Mouse (Mus musculus): ENCODE measurements at regions not wholly inside any gene's neighbourhood (a gene's known extent, or its start where the extent isn't known, plus 50 kb on each side); places are given as distances from the start of the nearest gene placed in this dataset.

DNA sequence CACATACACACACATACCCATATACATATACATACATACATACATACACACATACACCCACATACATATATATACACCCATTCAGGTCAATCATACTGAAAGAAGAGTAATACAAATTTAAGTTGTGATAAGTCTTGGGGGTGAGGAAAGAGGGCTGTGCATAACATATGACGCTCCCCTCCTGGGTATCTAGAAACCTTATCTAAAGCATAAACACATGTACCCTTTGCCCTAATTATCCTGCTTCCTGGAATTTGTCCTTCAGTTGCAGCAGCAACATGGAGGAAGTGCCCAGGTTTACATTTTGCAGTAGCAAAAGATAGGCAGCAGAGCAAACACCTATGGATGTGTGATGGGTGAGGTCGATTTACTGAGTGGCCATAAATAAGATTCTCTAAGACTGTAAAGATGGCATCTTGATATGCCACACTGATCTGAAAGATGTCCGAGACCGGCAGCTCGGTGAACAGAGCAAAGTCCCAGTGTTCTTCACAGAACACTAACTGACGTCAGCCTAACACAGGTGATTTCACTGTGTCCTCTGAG, 172.0 kb upstream of the Irf2bp2 start:
- TF ChIP-seq POU5F1 (IDR thresholded peaks at IDR 0.05; ENCODE audit: borderline replicate concordance, low read length) (no peak), CTCF (conservative IDR thresholded peaks at IDR 0.05; ENCODE audit: low read length) (no peak), NANOG (IDR thresholded peaks at IDR 0.05; ENCODE audit: borderline replicate concordance, low read length) (no peak)
- Histone ChIP-seq H3K36me3 (ENCODE audit: insufficient read depth, low read length) (no peaks in the 10 kb centered on the region), H3K9me3 (ENCODE audit: low read length) (peaks cover 3% of the 10 kb centered on the region; the same call in 1 of the 2 replicates), H3K27me3 (ENCODE audit: insufficient read depth, low read length) (no peaks in the 10 kb centered on the region; the same call in 1 of the 2 replicates), H3K4me1 (replicated peaks; ENCODE audit: low read depth, low read length) (no peaks in the 10 kb centered on the region), H3K4me3 (replicated peaks; ENCODE audit: low read length) (no peak overlapping the region)

DNA sequence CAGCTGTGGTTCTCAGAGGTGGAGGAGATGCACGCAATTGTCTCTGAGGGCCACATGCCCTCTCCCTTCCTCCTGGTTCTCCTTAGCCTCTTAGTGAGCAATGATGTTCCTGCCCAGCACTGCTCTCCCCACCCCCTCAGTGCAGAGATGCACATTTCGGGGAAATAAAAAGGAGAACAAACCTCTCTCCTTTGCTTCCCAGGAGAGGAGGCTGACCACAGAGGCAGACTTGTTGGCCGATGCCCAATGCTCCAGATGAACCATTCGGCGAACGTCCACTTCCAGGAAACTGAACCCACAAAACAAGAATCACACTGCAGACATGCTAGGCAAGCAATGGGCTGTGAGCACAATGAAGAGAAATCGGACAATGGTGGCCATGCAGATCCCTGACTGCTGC, 169.8 kb upstream of the Irf2bp2 start:
- H3K27me3 ChIP-seq (ENCODE audit: insufficient read depth, low read length), result no peaks in the 10 kb centered on the region; the same call in 1 of the 2 replicates
- no peak for TF ChIP-seq POU5F1 (IDR thresholded peaks at IDR 0.05; ENCODE audit: borderline replicate concordance, low read length)
- TF ChIP-seq CTCF (conservative IDR thresholded peaks at IDR 0.05; ENCODE audit: low read length), result no peak
- no peak for TF ChIP-seq NANOG (IDR thresholded peaks at IDR 0.05; ENCODE audit: borderline replicate concordance, low read length)

DNA sequence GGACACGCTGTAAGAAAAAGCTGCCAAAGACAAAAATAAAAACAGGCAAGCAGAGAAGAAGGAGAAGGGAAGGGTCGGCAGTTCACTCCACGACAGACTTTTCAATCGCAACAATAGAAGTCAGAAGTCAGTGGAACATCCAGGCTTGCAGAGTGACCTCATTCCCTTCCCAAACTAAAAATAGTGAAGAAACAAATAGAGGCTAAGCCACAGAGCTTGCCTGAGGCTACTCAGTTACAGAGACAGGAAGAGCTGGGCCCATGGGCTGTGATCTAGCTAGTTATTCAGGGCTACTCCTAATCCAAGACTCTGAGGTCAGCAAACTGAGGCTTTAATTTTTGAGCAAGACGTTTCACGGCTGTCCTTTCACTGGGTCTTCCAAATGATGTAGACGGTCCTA, 165.9 kb upstream of the Irf2bp2 start:
- H3K36me3 ChIP-seq (ENCODE audit: insufficient read depth, low read length), result no peaks in the 10 kb centered on the region
- no peaks in the 10 kb centered on the region for H3K9me3 ChIP-seq (ENCODE audit: low read length)
- H3K4me1 ChIP-seq (replicated peaks; ENCODE audit: low read depth, low read length), result peaks cover 12% of the 10 kb centered on the region
- no peak overlapping the region for H3K4me3 ChIP-seq (replicated peaks; ENCODE audit: low read length)
- H3K27me3 ChIP-seq (ENCODE audit: insufficient read depth, low read length), result no peaks in the 10 kb centered on the region; the same call in 1 of the 2 replicates
- no peak for TF ChIP-seq POU5F1 (IDR thresholded peaks at IDR 0.05; ENCODE audit: borderline replicate concordance, low read length)
- no peak for TF ChIP-seq CTCF (conservative IDR thresholded peaks at IDR 0.05; ENCODE audit: low read length)
- no peak for TF ChIP-seq NANOG (IDR thresholded peaks at IDR 0.05; ENCODE audit: borderline replicate concordance, low read length)

More for the DNA sequence above, 169.8 kb upstream of the Irf2bp2 start:
- Histone ChIP-seq H3K36me3 (ENCODE audit: insufficient read depth, low read length) (no peaks in the 10 kb centered on the region), H3K4me1 (replicated peaks; ENCODE audit: low read depth, low read length) (no peaks in the 10 kb centered on the region), H3K4me3 (replicated peaks; ENCODE audit: low read length) (no peak overlapping the region), H3K9me3 (ENCODE audit: low read length) (no peaks in the 10 kb centered on the region)

DNA sequence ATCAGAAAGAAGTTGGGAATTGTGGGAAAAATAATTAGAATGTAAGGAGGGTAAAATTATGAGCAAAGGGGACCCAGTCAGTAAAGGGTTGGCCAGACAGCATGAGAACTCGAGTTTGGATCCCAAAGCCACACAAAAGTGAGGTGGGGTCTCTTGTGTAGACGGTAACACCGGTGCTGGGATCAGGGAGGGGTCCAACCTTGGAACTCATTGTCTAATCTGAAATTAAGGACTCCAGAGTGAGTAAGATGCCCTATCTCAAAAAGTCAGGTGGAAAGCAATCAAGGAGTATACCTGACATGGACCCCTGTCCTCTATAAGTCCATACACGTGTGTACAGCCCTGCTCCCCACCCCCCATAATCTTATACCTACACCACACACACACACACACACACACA, 165.2 kb upstream of the Irf2bp2 start:
- Histone ChIP-seq H3K4me3 (replicated peaks; ENCODE audit: low read length) (no peak overlapping the region), H3K9me3 (ENCODE audit: low read length) (no peaks in the 10 kb centered on the region), H3K4me1 (replicated peaks; ENCODE audit: low read depth, low read length) (peaks cover 12% of the 10 kb centered on the region), H3K36me3 (ENCODE audit: insufficient read depth, low read length) (no peaks in the 10 kb centered on the region), H3K27me3 (ENCODE audit: insufficient read depth, low read length) (no peaks in the 10 kb centered on the region; the same call in 1 of the 2 replicates)
- TF ChIP-seq CTCF (conservative IDR thresholded peaks at IDR 0.05; ENCODE audit: low read length) (no peak), POU5F1 (IDR thresholded peaks at IDR 0.05; ENCODE audit: borderline replicate concordance, low read length) (no peak), NANOG (IDR thresholded peaks at IDR 0.05; ENCODE audit: borderline replicate concordance, low read length) (no peak)

DNA sequence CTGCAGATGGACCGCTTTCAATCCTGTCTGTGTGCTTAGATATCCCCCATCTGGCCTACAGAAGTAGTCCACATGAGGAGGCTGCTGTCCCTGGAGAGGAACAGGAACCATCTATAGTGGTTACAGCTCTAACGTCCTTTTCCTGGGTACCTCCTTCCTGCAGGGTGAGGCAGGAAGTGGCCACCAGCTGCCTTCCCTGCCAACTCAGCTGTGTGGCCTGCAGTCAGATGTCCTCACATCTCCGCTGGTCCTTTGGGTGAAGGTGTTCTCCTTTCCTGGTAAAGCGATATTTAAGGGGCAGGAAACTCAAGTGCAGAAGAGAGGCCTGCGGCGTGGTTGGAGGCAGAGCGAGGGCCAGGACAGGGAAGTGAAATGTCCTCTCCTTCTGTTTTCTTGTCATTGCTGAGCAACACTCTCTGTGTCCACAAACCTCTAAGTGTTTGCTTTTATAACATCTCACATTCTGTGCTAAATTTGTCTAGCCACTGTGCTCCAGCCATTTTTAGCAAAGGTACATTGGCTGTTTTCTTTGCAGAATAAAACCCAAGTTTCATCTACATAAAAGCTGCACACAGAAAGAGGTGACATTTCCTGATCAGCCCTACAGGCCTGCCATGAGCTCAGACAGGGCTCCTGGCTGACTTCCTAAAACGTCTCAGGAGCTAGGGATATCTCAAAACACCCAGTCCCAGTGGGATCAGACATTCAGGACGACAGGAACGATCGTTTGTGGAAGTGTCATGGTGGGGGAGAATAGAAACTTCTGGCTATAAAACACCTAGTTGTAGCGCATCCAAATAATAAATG, 164.4 kb upstream of the Irf2bp2 start:
- Histone ChIP-seq H3K4me3 (replicated peaks; ENCODE audit: low read length) (no peak overlapping the region), H3K36me3 (ENCODE audit: insufficient read depth, low read length) (no peaks in the 10 kb centered on the region), H3K9me3 (ENCODE audit: low read length) (no peaks in the 10 kb centered on the region), H3K27me3 (ENCODE audit: insufficient read depth, low read length) (no peaks in the 10 kb centered on the region), H3K4me1 (replicated peaks; ENCODE audit: low read depth, low read length) (peaks cover 12% of the 10 kb centered on the region)
- TF ChIP-seq CTCF (conservative IDR thresholded peaks at IDR 0.05; ENCODE audit: low read length) (no peak), NANOG (IDR thresholded peaks at IDR 0.05; ENCODE audit: borderline replicate concordance, low read length) (no peak), POU5F1 (IDR thresholded peaks at IDR 0.05; ENCODE audit: borderline replicate concordance, low read length) (no peak)

DNA sequence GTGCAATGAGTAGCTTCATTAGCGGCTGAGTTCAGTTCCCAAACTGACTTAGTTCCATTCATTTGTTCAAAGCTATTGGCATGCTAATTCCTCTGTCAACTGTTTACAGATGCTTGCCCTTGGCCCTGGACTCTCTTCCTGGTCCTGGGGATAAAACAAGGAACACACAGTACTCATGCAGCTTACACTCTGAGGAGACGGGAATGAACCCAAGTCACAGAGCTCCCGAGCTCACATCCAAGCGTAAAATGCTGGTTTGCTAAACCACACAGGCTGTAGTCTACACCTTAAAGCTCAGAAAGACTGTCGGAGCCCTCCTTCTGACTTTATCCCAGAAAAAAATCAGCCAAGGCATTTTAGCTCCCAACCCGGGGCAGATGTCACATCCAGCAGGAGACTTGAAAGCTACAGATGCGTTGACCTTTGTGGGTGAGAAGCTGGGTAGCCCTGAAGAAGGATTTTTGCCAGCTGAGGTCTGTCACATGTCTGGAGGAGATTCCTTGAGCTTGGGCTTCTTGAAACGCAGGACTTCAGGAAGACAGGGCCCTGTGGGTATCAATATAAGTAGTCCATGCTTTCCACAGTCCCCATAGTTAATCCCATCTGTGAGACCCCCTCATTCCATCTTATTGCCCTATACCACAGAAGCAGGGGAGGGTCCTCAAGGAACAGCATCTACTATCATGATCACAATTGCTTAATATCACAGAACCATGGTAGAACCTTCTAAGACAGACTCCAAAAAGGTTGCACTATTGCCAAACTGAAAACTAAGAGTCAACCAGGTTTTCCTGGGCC, 162.7 kb upstream of the Irf2bp2 start:
- no peaks in the 10 kb centered on the region for H3K36me3 ChIP-seq (ENCODE audit: insufficient read depth, low read length)
- TF ChIP-seq CTCF (conservative IDR thresholded peaks at IDR 0.05; ENCODE audit: low read length) (no peak), NANOG (IDR thresholded peaks at IDR 0.05; ENCODE audit: borderline replicate concordance, low read length) (no peak)
- no peaks in the 10 kb centered on the region for H3K27me3 ChIP-seq (ENCODE audit: insufficient read depth, low read length)
- no peak overlapping the region for H3K4me3 ChIP-seq (replicated peaks; ENCODE audit: low read length)
- peaks cover 19% of the 10 kb centered on the region for H3K4me1 ChIP-seq (replicated peaks; ENCODE audit: low read depth, low read length)
- H3K9me3 ChIP-seq (ENCODE audit: low read length), result no peaks in the 10 kb centered on the region

DNA sequence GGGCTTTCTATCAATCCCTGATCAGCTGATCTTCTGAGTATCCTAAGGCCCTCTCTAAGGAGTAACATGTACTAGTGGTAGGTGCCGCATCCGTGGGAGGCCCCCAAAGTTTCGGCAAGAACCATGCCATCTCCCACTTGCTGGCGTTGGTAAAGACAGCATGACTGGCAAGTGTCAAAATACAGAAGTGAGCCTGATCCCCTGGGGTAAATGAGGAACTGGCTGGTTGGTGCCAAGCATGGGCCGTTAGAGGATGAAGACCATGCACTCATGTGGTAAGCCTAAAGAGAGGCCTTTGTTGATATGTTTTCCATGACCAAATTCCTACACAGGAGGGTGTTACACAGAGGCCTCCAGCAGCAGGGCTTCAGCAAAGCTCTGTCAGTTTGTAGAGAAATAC, 161.9 kb upstream of the Irf2bp2 start:
- Histone ChIP-seq H3K36me3 (ENCODE audit: insufficient read depth, low read length) (no peaks in the 10 kb centered on the region), H3K27me3 (ENCODE audit: insufficient read depth, low read length) (no peaks in the 10 kb centered on the region)

DNA sequence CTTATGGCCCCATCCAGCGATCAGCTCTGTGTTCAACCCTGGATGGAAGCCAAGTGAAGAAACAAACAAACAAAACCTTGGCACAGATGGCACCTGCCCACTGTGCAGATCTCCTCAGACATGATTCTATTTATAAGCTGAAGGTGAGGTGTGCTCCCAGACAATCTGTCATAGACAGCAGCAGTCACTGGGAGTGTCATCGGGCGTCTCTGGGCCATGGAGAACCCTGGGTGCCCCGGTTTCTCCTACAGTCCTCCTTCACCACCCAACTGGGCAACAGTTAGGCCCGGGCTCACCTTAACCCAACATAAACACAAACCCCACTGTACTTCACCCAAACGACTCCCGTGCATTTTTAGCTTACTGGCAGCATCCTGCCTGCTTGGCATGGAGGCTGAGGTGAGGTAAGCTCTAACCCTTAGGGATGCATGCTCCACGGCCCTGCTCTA, 160.6 kb upstream of the Irf2bp2 start:
- Histone ChIP-seq H3K9me3 (ENCODE audit: low read length) (no peaks in the 10 kb centered on the region), H3K36me3 (ENCODE audit: insufficient read depth, low read length) (no peaks in the 10 kb centered on the region), H3K4me1 (replicated peaks; ENCODE audit: low read depth, low read length) (peaks cover 27% of the 10 kb centered on the region), H3K27me3 (ENCODE audit: insufficient read depth, low read length) (no peaks in the 10 kb centered on the region), H3K4me3 (replicated peaks; ENCODE audit: low read length) (no peak overlapping the region)
- TF ChIP-seq POU5F1 (IDR thresholded peaks at IDR 0.05; ENCODE audit: borderline replicate concordance, low read length) (no peak), CTCF (conservative IDR thresholded peaks at IDR 0.05; ENCODE audit: low read length) (no peak), NANOG (IDR thresholded peaks at IDR 0.05; ENCODE audit: borderline replicate concordance, low read length) (no peak)

More for the DNA sequence above, 161.9 kb upstream of the Irf2bp2 start:
- no peak for TF ChIP-seq CTCF (conservative IDR thresholded peaks at IDR 0.05; ENCODE audit: low read length)
- TF ChIP-seq NANOG (IDR thresholded peaks at IDR 0.05; ENCODE audit: borderline replicate concordance, low read length), result no peak
- no peak for TF ChIP-seq POU5F1 (IDR thresholded peaks at IDR 0.05; ENCODE audit: borderline replicate concordance, low read length)
- Histone ChIP-seq H3K9me3 (ENCODE audit: low read length) (no peaks in the 10 kb centered on the region), H3K4me1 (replicated peaks; ENCODE audit: low read depth, low read length) (peaks cover 23% of the 10 kb centered on the region), H3K4me3 (replicated peaks; ENCODE audit: low read length) (no peak overlapping the region)

Measured in E14TG2a.4 (cell line).